Mouse (Mus musculus) olfactory bulb, adult 2 months (tissue): ENCODE measurements around the gene Zfp456.
"Not testable (repeated sequence)": the region's sequence is repeated elsewhere in the genome, so short reads cannot be mapped to it uniquely, and the experiment has no call there.

Source experiments
- CTCF ChIP-seq: fragments of 200-500 bp; IDR thresholded peaks from 2 replicates; pipeline ENCODE4 v1.5.1; 2012; ENCODE audit warnings: low read depth, mild to moderate bottlenecking, low read length, moderate library complexity; ENCODE audit not compliant: insufficient read depth
- POLR2A ChIP-seq: fragments of 200-500 bp; IDR thresholded peaks from 2 replicates; pipeline ENCODE4 v1.6.1; 2012; ENCODE audit warnings: mild to moderate bottlenecking, low read depth, low read length, moderate library complexity; ENCODE audit not compliant: insufficient read depth

DNA sequence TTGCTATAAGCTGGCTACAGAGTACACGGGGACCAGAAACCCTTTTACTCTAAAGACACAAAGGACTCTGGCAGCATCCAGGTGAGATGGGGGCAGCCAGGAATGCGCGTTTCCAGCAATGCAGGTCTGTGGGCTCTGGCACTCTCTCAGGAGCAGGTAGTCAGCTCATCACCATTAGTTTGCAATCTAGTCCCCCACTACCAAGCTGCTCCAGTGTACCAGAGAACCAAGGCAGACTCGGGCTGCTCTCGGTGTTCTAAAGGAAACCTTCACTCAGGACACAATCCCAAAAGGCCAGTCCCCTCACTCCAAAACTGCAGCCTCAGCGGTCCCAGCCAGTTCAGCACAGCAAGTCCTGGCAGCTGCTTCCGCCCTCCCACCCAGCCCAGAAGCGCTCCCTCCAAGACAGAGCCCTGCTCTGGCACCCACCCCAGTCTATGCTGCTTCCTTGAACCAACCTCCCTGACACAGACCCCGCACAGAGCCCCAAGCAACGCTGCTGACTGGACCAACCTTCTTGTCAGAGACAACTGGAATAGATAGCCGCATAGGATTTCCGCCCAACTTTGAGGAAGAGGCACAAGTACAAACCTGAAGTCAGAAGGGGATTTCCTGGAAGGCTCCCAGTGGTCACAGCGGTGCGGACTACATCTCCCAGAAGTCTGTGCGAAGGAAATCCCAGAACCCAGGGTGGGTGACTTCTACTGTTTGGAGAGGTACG, 23.7 kb upstream of the Zfp456 start, which contains the start of gene Zfp429:
- TF ChIP-seq POLR2A = 0 out of 2 replicates have a peak, but pooled peaks have one; percentile 23
- TF ChIP-seq CTCF = not testable (repeated sequence)
